Mouse (Mus musculus) myocyte (in vitro differentiated cells): ENCODE measurements around the gene Timm13.

Experiments used
- CEBPB ChIP-seq: IDR thresholded peaks from 2 replicates; pipeline ENCODE4 v1.6.1; 2011; ENCODE audit warnings: mild to moderate bottlenecking, moderate library complexity; ENCODE audit not compliant: poor library complexity, insufficient read depth, severe bottlenecking
- E2F4 ChIP-seq: IDR thresholded peaks from one replicate; pipeline ENCODE4 v1.6.1; 2011; ENCODE audit warnings: mild to moderate bottlenecking, control low read depth, moderate library complexity; ENCODE audit not compliant: insufficient read depth
- MAX ChIP-seq: IDR thresholded peaks from one replicate; pipeline ENCODE4 v1.6.1; 2011; ENCODE audit warnings: low read depth, mild to moderate bottlenecking, control low read depth
- MYOD1 ChIP-seq, 3 experiments: IDR thresholded peaks; one replicate each; pipeline ENCODE4 v1.6.1; 2011; ENCODE audit warnings: control low read depth in 2 of 3, low read depth in 2 of 3, mild to moderate bottlenecking in 2 of 3, moderate library complexity in 1 of 3; ENCODE audit not compliant: insufficient read length in 2 of 3, control insufficient read depth in 1 of 3
- MYOG ChIP-seq, 3 experiments: IDR thresholded peaks; one replicate each; pipeline ENCODE4 v1.6.1; 2011; ENCODE audit warnings: control low read depth in 2 of 3, low read depth in 2 of 3, mild to moderate bottlenecking in 2 of 3; ENCODE audit not compliant: insufficient read length in 2 of 3, control insufficient read depth in 1 of 3, insufficient read depth in 1 of 3
- POLR2A ChIP-seq: IDR thresholded peaks from one replicate; pipeline ENCODE4 v1.6.1; 2011; ENCODE audit warnings: low read depth, mild to moderate bottlenecking, control low read depth, moderate library complexity; ENCODE audit not compliant: insufficient read length
- POLR2AphosphoS2 ChIP-seq: IDR thresholded peaks from one replicate; pipeline ENCODE4 v1.6.1; 2011; ENCODE audit warnings: low read depth, control low read depth; ENCODE audit not compliant: insufficient read length
- REST ChIP-seq: IDR thresholded peaks from one replicate; pipeline ENCODE4 v1.6.1; 2011; ENCODE audit warnings: mild to moderate bottlenecking, control low read depth, moderate library complexity; ENCODE audit not compliant: insufficient read depth, insufficient read length
- TCF12 ChIP-seq: IDR thresholded peaks from one replicate; pipeline ENCODE4 v1.6.1; 2011; ENCODE audit warnings: mild to moderate bottlenecking, control low read depth; ENCODE audit not compliant: poor library complexity, insufficient read depth, severe bottlenecking
- TCF3 ChIP-seq: IDR thresholded peaks from one replicate; pipeline ENCODE4 v1.6.1; 2011; ENCODE audit warnings: low read depth, control low read depth; ENCODE audit not compliant: insufficient read length
- USF1 ChIP-seq: IDR thresholded peaks from one replicate; pipeline ENCODE4 v1.6.1; 2011; ENCODE audit warnings: low read depth, mild to moderate bottlenecking, control low read depth, moderate library complexity

DNA sequence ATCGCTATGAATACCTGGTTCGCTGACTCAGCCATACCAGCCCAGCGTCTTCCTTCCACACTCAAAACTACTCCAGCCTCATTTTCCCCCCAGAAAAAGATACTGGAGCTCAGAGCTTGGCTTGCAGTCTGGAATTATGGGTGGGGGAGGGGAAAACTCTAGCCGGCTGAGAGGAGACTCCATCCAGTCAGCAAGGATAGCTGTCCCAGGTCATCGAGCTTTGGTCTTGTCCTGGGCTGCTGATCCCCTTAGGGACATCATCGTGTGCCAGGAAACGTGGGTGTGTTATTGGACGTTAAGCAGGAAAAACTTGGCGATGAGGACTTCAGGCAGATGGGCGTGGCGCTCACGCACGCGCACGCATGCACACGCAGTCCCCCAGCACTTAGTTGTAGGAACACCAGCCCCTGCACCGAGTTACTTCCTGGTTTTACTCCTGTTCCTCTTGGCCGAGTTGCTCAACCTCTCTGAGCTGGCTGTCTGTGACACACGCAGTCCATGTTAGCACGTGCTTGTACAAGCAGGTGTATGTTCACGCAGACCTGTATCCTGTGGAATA lies 32.7 kb upstream of the Timm13 start:
- TF ChIP-seq MAX: no peak
- TF ChIP-seq CEBPB: no peak
- TF ChIP-seq POLR2AphosphoS2: no peak
- TF ChIP-seq POLR2A: no peak
- TF ChIP-seq TCF12: no peak
- no peak for TF ChIP-seq E2F4
- TF ChIP-seq USF1: no peak
- TF ChIP-seq TCF3: no peak
- TF ChIP-seq MYOG (IDR thresholded peaks at IDR 0.05; ENCODE audit: control insufficient read depth in 1 of 3, insufficient read depth in 1 of 3, insufficient read length in 2 of 3, low read depth in 2 of 3): no peak
- TF ChIP-seq REST: no peak
- no peak for TF ChIP-seq MYOD1 (IDR thresholded peaks at IDR 0.05; ENCODE audit: control insufficient read depth in 1 of 3, insufficient read length in 2 of 3, low read depth in 2 of 3)
